Mouse (Mus musculus): ENCODE results near the gene Thy1.

- TF ChIP-seq CTCF (IDR thresholded peaks at IDR 0.05; ENCODE audit: low read depth) (no peak), EP300 (IDR thresholded peaks at IDR 0.05; ENCODE audit: low read depth) (no peak)
Observed at GRCm38 (mm10) chr9:44031079-44031478, 12.1 kb upstream of the Thy1 start.

Data from liver, embryonic 14.5 days (tissue).